Mouse (Mus musculus) forebrain, embryonic 11.5 days (tissue): ENCODE measurements around the gene H2-Eb1. TPM values are rescaled to one million over a fixed set of nuclear protein-coding genes. Genes with fewer than 3 reads are reported as not detected.

Source experiments
- ATAC-seq: fragments of 200-750 bp; cut with Nextera tagmentation; replicated peaks from 2 replicates; pipeline ENCODE4 v1.8.0; 2017; ENCODE audit warnings: moderate TSS enrichment; ENCODE audit not compliant: low FRiP score
- DNase-seq: peaks from one replicate; pipeline ENCODE4 v3.0.0-alpha.2; 2017; ENCODE audit warnings: low spot score
- H3K27ac ChIP-seq: fragments of 300-500 bp; sonication (generic); 2 replicates; pipeline ENCODE4 v1.5.1; 2014; ENCODE audit warnings: low read depth, low read length
- H3K27me3 ChIP-seq: fragments of 300-500 bp; sonication (generic); 2 replicates; pipeline ENCODE4 v1.6.1; 2014; ENCODE audit warnings: mild to moderate bottlenecking, low read length, mixed read lengths; ENCODE audit not compliant: control insufficient read depth, insufficient read depth
- H3K36me3 ChIP-seq: fragments of 300-500 bp; sonication (generic); 2 replicates; pipeline ENCODE4 v1.6.1; 2014; ENCODE audit warnings: mild to moderate bottlenecking, low read length, moderate library complexity, mixed read lengths; ENCODE audit not compliant: control insufficient read depth, insufficient read depth
- H3K4me1 ChIP-seq: fragments of 300-500 bp; sonication (generic); replicated peaks from 2 replicates; pipeline ENCODE4 v1.6.1; 2014; ENCODE audit warnings: low read length, mixed read lengths; ENCODE audit not compliant: control insufficient read depth, insufficient read depth
- H3K4me2 ChIP-seq: fragments of 300-500 bp; sonication (generic); 2 replicates; pipeline ENCODE4 v1.6.1; 2014; ENCODE audit warnings: low read depth, mild to moderate bottlenecking, low read length, moderate library complexity, mixed read lengths; ENCODE audit not compliant: severe bottlenecking
- H3K4me3 ChIP-seq: fragments of 300-500 bp; sonication (generic); 2 replicates; pipeline ENCODE4 v1.5.1; 2014; ENCODE audit warnings: low read depth, low read length
- H3K9ac ChIP-seq: fragments of 300-500 bp; sonication (generic); 2 replicates; pipeline ENCODE4 v1.6.1; 2014; ENCODE audit warnings: low read length
- H3K9me3 ChIP-seq: fragments of 300-500 bp; sonication (generic); 2 replicates; pipeline ENCODE4 v1.6.1; 2016; ENCODE audit warnings: low read length, mixed read lengths; ENCODE audit not compliant: control insufficient read depth
- WGBS: fragments of 180-500 bp; shearing (Covaris S2); extraction: QIAGEN DNeasy Blood & Tissue Kit; methylation state at CpG from one replicate; pipeline ENCODE4 v1.1.7; 2014; 5-methylcytosine and 5-hydroxymethylcytosine counted together
- polyA plus RNA-seq: library from polyadenylated mRNA; unstranded; fragments of >200 nt; fragmentation: Nextera tagmentation; extraction: Ambion mirVana; gene quantifications from 2 replicates; pipeline ENCODE4 v1.2.1, GENCODE M21; 2014

Gene H2-Eb1
- polyA plus RNA-seq, 1 experiment from 2014 or later, result 0.92 TPM

GRCm38 (mm10) chr17:34264452-34265351 lies 41.0 kb upstream of the H2-Eb1 start:
- Histone ChIP-seq H3K27me3 (peaks cover 13% of the 10 kb centered on the region), H3K4me1 (peaks cover 6% of the 10 kb centered on the region; the same call in 1 of the 2 replicates), H3K4me2 (peak overlapping the region; percentile 97), H3K4me3 (peak overlapping the region; percentile 47), H3K9ac (peak overlapping the region; percentile 61), H3K27ac (no peak overlapping the region), H3K36me3 (no peaks in the 10 kb centered on the region), H3K9me3 (no peaks in the 10 kb centered on the region)
- under 1% methylated on average over 90 of the region's 93 CpGs for WGBS
- peak; percentile 42; the same call in 1 of the 2 replicates for ATAC-seq
- DNase-seq, result peak; percentile 73

- no peak for DNase-seq
Measured at GRCm38 (mm10) chr17:34268262-34268661, 37.4 kb upstream of the H2-Eb1 start.

GRCm38 (mm10) chr17:34268748-34269147 lies 36.9 kb upstream of the H2-Eb1 start:
- H3K4me3 ChIP-seq, result no peak overlapping the region
- peaks cover 9% of the 10 kb centered on the region for H3K27me3 ChIP-seq
- WGBS, result 78% methylated on average over 2 of the region's 2 CpGs
- H3K9ac ChIP-seq, result no peak overlapping the region
- H3K27ac ChIP-seq, result no peak overlapping the region
- H3K36me3 ChIP-seq, result no peaks in the 10 kb centered on the region
- no peak for DNase-seq
- H3K9me3 ChIP-seq, result no peaks in the 10 kb centered on the region
- H3K4me2 ChIP-seq, result no peak overlapping the region
- no peak for ATAC-seq
- peaks cover 5% of the 10 kb centered on the region; the same call in 1 of the 2 replicates for H3K4me1 ChIP-seq

More at GRCm38 (mm10) chr17:34268262-34268661, 37.4 kb upstream of the H2-Eb1 start:
- Histone ChIP-seq H3K4me3 (no peak overlapping the region), H3K9me3 (no peaks in the 10 kb centered on the region), H3K27ac (no peak overlapping the region), H3K9ac (no peak overlapping the region), H3K4me1 (peaks cover 6% of the 10 kb centered on the region; the same call in 1 of the 2 replicates), H3K36me3 (no peaks in the 10 kb centered on the region), H3K27me3 (peaks cover 13% of the 10 kb centered on the region), H3K4me2 (no peak overlapping the region)
- 80% methylated on average over 2 of the region's 2 CpGs for WGBS
- no peak for ATAC-seq

- H3K36me3 ChIP-seq, result no peaks in the 10 kb centered on the region
- DNase-seq (no peak), ATAC-seq (no peak)
- H3K9me3 ChIP-seq, result no peaks in the 10 kb centered on the region
- H3K4me1 ChIP-seq, result no peaks in the 10 kb centered on the region
- H3K27me3 ChIP-seq, result peaks cover 3% of the 10 kb centered on the region; the same call in 1 of the 2 replicates
- no peak overlapping the region for H3K4me2 ChIP-seq
- WGBS, result 79% methylated on average over 4 of the region's 4 CpGs
- H3K9ac ChIP-seq, result no peak overlapping the region
- H3K27ac ChIP-seq, result no peak overlapping the region
- H3K4me3 ChIP-seq, result no peak overlapping the region
Measured at GRCm38 (mm10) chr17:34269817-34270216, 35.9 kb upstream of the H2-Eb1 start.

GRCm38 (mm10) chr17:34270230-34270629 lies 35.4 kb upstream of the H2-Eb1 start:
- Histone ChIP-seq H3K4me1 (no peaks in the 10 kb centered on the region), H3K27me3 (no peaks in the 10 kb centered on the region; the same call in 1 of the 2 replicates), H3K27ac (no peak overlapping the region), H3K4me3 (no peak overlapping the region), H3K4me2 (no peak overlapping the region), H3K9me3 (no peaks in the 10 kb centered on the region), H3K36me3 (no peaks in the 10 kb centered on the region), H3K9ac (no peak overlapping the region)
- ATAC-seq (no peak), DNase-seq (no peak)
- 90% methylated on average over 2 of the region's 2 CpGs for WGBS

GRCm38 (mm10) chr17:34270940-34271339 lies 34.7 kb upstream of the H2-Eb1 start:
- no peaks in the 10 kb centered on the region for H3K36me3 ChIP-seq
- no peak for ATAC-seq
- H3K27me3 ChIP-seq, result no peaks in the 10 kb centered on the region
- DNase-seq, result no peak
- no peaks in the 10 kb centered on the region for H3K4me1 ChIP-seq
- no peak overlapping the region for H3K9ac ChIP-seq
- H3K27ac ChIP-seq, result no peak overlapping the region
- no peaks in the 10 kb centered on the region for H3K9me3 ChIP-seq
- no peak overlapping the region for H3K4me3 ChIP-seq
- 87% methylated on average over 2 of the region's 2 CpGs for WGBS
- H3K4me2 ChIP-seq, result no peak overlapping the region

GRCm38 (mm10) chr17:34272102-34272501 lies 33.6 kb upstream of the H2-Eb1 start:
- Histone ChIP-seq H3K27ac (no peak overlapping the region), H3K9ac (no peak overlapping the region), H3K4me2 (no peak overlapping the region), H3K27me3 (no peaks in the 10 kb centered on the region), H3K36me3 (no peaks in the 10 kb centered on the region), H3K4me3 (no peak overlapping the region), H3K4me1 (no peaks in the 10 kb centered on the region), H3K9me3 (no peaks in the 10 kb centered on the region)
- ATAC-seq (no peak), DNase-seq (no peak)
- WGBS, result 94% methylated on average over 1 of the region's 1 CpGs

GRCm38 (mm10) chr17:34280499-34281038 lies 25.1 kb upstream of the H2-Eb1 start:
- no peak for ATAC-seq
- 74% methylated on average over 1 of the region's 1 CpGs for WGBS

More at GRCm38 (mm10) chr17:34280499-34281038, 25.1 kb upstream of the H2-Eb1 start:
- no peak overlapping the region for H3K4me2 ChIP-seq
- H3K4me1 ChIP-seq, result no peaks in the 10 kb centered on the region
- H3K36me3 ChIP-seq, result no peaks in the 10 kb centered on the region
- no peak overlapping the region for H3K9ac ChIP-seq
- DNase-seq, result no peak
- H3K27me3 ChIP-seq, result no peaks in the 10 kb centered on the region
- H3K9me3 ChIP-seq, result no peaks in the 10 kb centered on the region
- no peak overlapping the region for H3K27ac ChIP-seq
- H3K4me3 ChIP-seq, result no peak overlapping the region
